Mouse (Mus musculus) heart, embryonic 10.5 days (tissue): ENCODE measurements around the gene Fhl4. TPM values are rescaled to one million over a fixed set of nuclear protein-coding genes. Genes with fewer than 3 reads are reported as not detected.

Source experiments
- DNase-seq: peaks from one replicate; pipeline ENCODE4 v3.0.0-alpha.2; 2017; ENCODE audit warnings: low spot score
- H3K27ac ChIP-seq: fragments of 300-500 bp; sonication (generic); 2 replicates; pipeline ENCODE4 v1.5.1; 2016; ENCODE audit warnings: mild to moderate bottlenecking
- H3K27me3 ChIP-seq: fragments of 300-500 bp; sonication (generic); 2 replicates; pipeline ENCODE4 v1.6.1; 2016; ENCODE audit warnings: mild to moderate bottlenecking; ENCODE audit not compliant: poor library complexity, insufficient read depth, severe bottlenecking
- H3K36me3 ChIP-seq: fragments of 300-500 bp; sonication (generic); 2 replicates; pipeline ENCODE4 v1.6.1; 2016; ENCODE audit warnings: mild to moderate bottlenecking, moderate library complexity
- H3K4me1 ChIP-seq: fragments of 300-500 bp; sonication (generic); 2 replicates; pipeline ENCODE4 v1.6.1; 2016; ENCODE audit warnings: mild to moderate bottlenecking
- H3K4me3 ChIP-seq: fragments of 300-500 bp; sonication (generic); 2 replicates; pipeline ENCODE4 v1.5.1; 2016; ENCODE audit warnings: mild to moderate bottlenecking, moderate library complexity
- H3K9me3 ChIP-seq: fragments of 300-500 bp; sonication (generic); 2 replicates; pipeline ENCODE4 v1.6.1; 2016; ENCODE audit warnings: mild to moderate bottlenecking, moderate library complexity
- WGBS: fragments of 180-500 bp; shearing (Covaris S2); methylation state at CpG from one replicate; pipeline ENCODE4 v1.1.7; 2016; 5-methylcytosine and 5-hydroxymethylcytosine counted together
- polyA plus RNA-seq: library from polyadenylated mRNA; unstranded; fragments of >200 nt; fragmentation: Nextera tagmentation; extraction: Ambion mirVana; gene quantifications from 2 replicates; pipeline ENCODE4 v1.2.1, GENCODE M21; 2016

Fhl4 gene
- polyA plus RNA-seq, 1 experiment from 2014 or later, result 1.1 TPM

- H3K36me3 ChIP-seq, result no peaks in the 10 kb centered on the region
- WGBS, result 77% methylated on average over 2 of the region's 2 CpGs
- no peak for DNase-seq
- no peaks in the 10 kb centered on the region for H3K9me3 ChIP-seq
- H3K4me3 ChIP-seq, result no peak overlapping the region
- H3K27ac ChIP-seq, result no peak overlapping the region
- no peaks in the 10 kb centered on the region for H3K27me3 ChIP-seq
- no peaks in the 10 kb centered on the region for H3K4me1 ChIP-seq
Measured at GRCm38 (mm10) chr10:85054876-85055275, 47.4 kb downstream of the Fhl4 start.

- WGBS, result 34% methylated on average over 4 of the region's 4 CpGs
- no peaks in the 10 kb centered on the region for H3K36me3 ChIP-seq
Measured at GRCm38 (mm10) chr10:85052451-85052850, 49.8 kb downstream of the Fhl4 start.

GRCm38 (mm10) chr10:85050668-85051208, 51.6 kb downstream of the Fhl4 start:
- no peaks in the 10 kb centered on the region for H3K27me3 ChIP-seq
- no peaks in the 10 kb centered on the region for H3K9me3 ChIP-seq
- 48% methylated on average over 4 of the region's 4 CpGs for WGBS
- DNase-seq, result no peak
- no peaks in the 10 kb centered on the region for H3K4me1 ChIP-seq
- H3K36me3 ChIP-seq, result no peaks in the 10 kb centered on the region
- H3K4me3 ChIP-seq, result no peak overlapping the region
- H3K27ac ChIP-seq, result no peak overlapping the region

More at GRCm38 (mm10) chr10:85052451-85052850, 49.8 kb downstream of the Fhl4 start:
- no peak overlapping the region for H3K27ac ChIP-seq
- no peak for DNase-seq
- H3K27me3 ChIP-seq, result no peaks in the 10 kb centered on the region
- H3K4me1 ChIP-seq, result no peaks in the 10 kb centered on the region
- no peak overlapping the region for H3K4me3 ChIP-seq
- no peaks in the 10 kb centered on the region for H3K9me3 ChIP-seq

- Histone ChIP-seq H3K36me3 (no peaks in the 10 kb centered on the region), H3K27ac (no peak overlapping the region), H3K9me3 (no peaks in the 10 kb centered on the region), H3K4me3 (no peak overlapping the region), H3K4me1 (peaks cover 5% of the 10 kb centered on the region), H3K27me3 (no peaks in the 10 kb centered on the region)
- DNase-seq, result no peak
- 92% methylated on average over 8 of the region's 8 CpGs for WGBS
Measured at GRCm38 (mm10) chr10:85048008-85048407, 54.3 kb downstream of the Fhl4 start.

GRCm38 (mm10) chr10:85046585-85046984, 55.7 kb downstream of the Fhl4 start:
- WGBS, result 35% methylated on average over 5 of the region's 5 CpGs
- DNase-seq, result no peak

More at GRCm38 (mm10) chr10:85046585-85046984, 55.7 kb downstream of the Fhl4 start:
- Histone ChIP-seq H3K36me3 (no peaks in the 10 kb centered on the region), H3K27me3 (no peaks in the 10 kb centered on the region), H3K4me1 (peaks cover 5% of the 10 kb centered on the region), H3K4me3 (no peak overlapping the region), H3K27ac (no peak overlapping the region), H3K9me3 (no peaks in the 10 kb centered on the region)

Other genes starting within 250 kb of the Fhl4 start
- 21.0 and 23.5 TPM in 2 replicates for gene Ric8b, start 184.9 kb downstream of the Fhl4 start, polyA plus RNA-seq
- 52.5 and 59.8 TPM in 2 replicates for gene Tmem263, start 132 bp upstream of the Fhl4 start, polyA plus RNA-seq
- gene Mterf2, start 25.5 kb upstream of the Fhl4 start, polyA plus RNA-seq, result 15.0 and 17.0 TPM in 2 replicates
- 18.6 and 21.1 TPM in 2 replicates for gene Cry1, start 82.6 kb upstream of the Fhl4 start, polyA plus RNA-seq